Mouse (Mus musculus): ENCODE results near the gene Vamp5. TPM values are rescaled to one million over a fixed set of nuclear protein-coding genes. Genes with fewer than 3 reads are reported as not detected.

The Vamp5 gene
- total RNA-seq, 2 experiments from 2014 or later = 6.1 to 7.0 TPM

- no peak for DNase-seq (ENCODE audit: low spot score in 2 of 2)
Measured at GRCm38 (mm10) chr6:72366844-72367443, 13.3 kb downstream of the Vamp5 start, which contains the start of gene Rnf181. TSS of gene Rnf181 (minus strand) at chr6:72366956.

- no peak for DNase-seq (ENCODE audit: low spot score in 2 of 2)
Measured at GRCm38 (mm10) chr6:72366304-72366703, 14.0 kb downstream of the Vamp5 start.

GRCm38 (mm10) chr6:72364985-72365384 is 15.3 kb downstream of the Vamp5 start:
- no peak for DNase-seq (ENCODE audit: low spot score in 2 of 2)

GRCm38 (mm10) chr6:72364009-72364408 is 16.3 kb downstream of the Vamp5 start:
- DNase-seq (ENCODE audit: low spot score in 2 of 2) = no peak

- peak; percentile 94 for DNase-seq (ENCODE audit: low spot score in 2 of 2)
Measured at GRCm38 (mm10) chr6:72362132-72363028, 17.9 kb downstream of the Vamp5 start.

- no peak for DNase-seq (ENCODE audit: low spot score in 2 of 2)
Measured at GRCm38 (mm10) chr6:72361121-72361551, 19.1 kb downstream of the Vamp5 start.

- no peak for DNase-seq (ENCODE audit: low spot score in 2 of 2)
Measured at GRCm38 (mm10) chr6:72360599-72360935, 19.7 kb downstream of the Vamp5 start.

- DNase-seq (ENCODE audit: low spot score in 2 of 2) = no peak
Measured at GRCm38 (mm10) chr6:72359891-72360598, 20.2 kb downstream of the Vamp5 start.

GRCm38 (mm10) chr6:72359343-72359742 is 20.9 kb downstream of the Vamp5 start:
- no peak for DNase-seq (ENCODE audit: low spot score in 2 of 2)

GRCm38 (mm10) chr6:72358086-72358764 is 22.0 kb downstream of the Vamp5 start:
- no peak for DNase-seq (ENCODE audit: low spot score in 2 of 2)

GRCm38 (mm10) chr6:72357164-72358079 is 22.8 kb downstream of the Vamp5 start:
- DNase-seq (ENCODE audit: low spot score in 2 of 2) = no peak

- DNase-seq (ENCODE audit: low spot score in 2 of 2) = no peak
Measured at GRCm38 (mm10) chr6:72356001-72356532, 24.2 kb downstream of the Vamp5 start.

- DNase-seq (ENCODE audit: low spot score in 2 of 2) = peak; percentile 57 to 72
Measured at GRCm38 (mm10) chr6:72355066-72355911, 25.0 kb downstream of the Vamp5 start, which contains the start of gene Tmem150a. TSS of gene Tmem150a (plus strand) at chr6:72355447.

- no peak for DNase-seq (ENCODE audit: low spot score in 2 of 2)
Measured at GRCm38 (mm10) chr6:72354025-72354424, 26.2 kb downstream of the Vamp5 start.

GRCm38 (mm10) chr6:72352636-72353405 is 27.4 kb downstream of the Vamp5 start:
- DNase-seq (ENCODE audit: low spot score in 2 of 2) = no peak

- no peak for DNase-seq (ENCODE audit: low spot score in 2 of 2)
Measured at GRCm38 (mm10) chr6:72350214-72350613, 30.1 kb downstream of the Vamp5 start.

GRCm38 (mm10) chr6:72348411-72348810 is 31.9 kb downstream of the Vamp5 start:
- DNase-seq (ENCODE audit: low spot score in 2 of 2) = no peak

Measured in left cerebral cortex, adult 18-20 months (tissue).